Comparison of ENCODE assay signal across 15 mouse cellular contexts in genomic region chr19:31975882-31976281, GRCm38 (mm10).
DNase-seq lines count a peak whose midpoint lies in the region; ATAC-seq lines count a peak whose summit lies in the region.
"Had no signal": no experiment of that assay in that cellular context is flagged by ENCODE, and none has a peak within 500 bp of the region (broad histone marks: within the 10 kb centered on the region; RNA-seq: fewer than 3 reads in every experiment).

No protein-coding gene starts in this region.

- H3K4me2 ChIP-seq in kidney, embryonic 15.5 days = no peak overlapping the region
- H3K4me2 ChIP-seq in intestine, embryonic 15.5 days (replicated peaks) = no peak overlapping the region
- H3K4me2 ChIP-seq: embryonic facial prominence, embryonic 13.5 days; forebrain, embryonic 13.5 days had no signal

- peak; percentile 82 for ATAC-seq in kidney, embryonic 15.5 days (replicated peaks; ENCODE audit: low FRiP score)
- peak; percentile 76 for ATAC-seq in CD4-positive, CD25-positive, alpha-beta regulatory T cell, adult 4 months
- ATAC-seq in inflammation-experienced regulatory T-cells, adult 6 months = peak; percentile 75
- no peak for ATAC-seq in intestine, embryonic 15.5 days
- ATAC-seq: forebrain, embryonic 13.5 days had no signal

- H3K36me3 ChIP-seq in kidney, embryonic 15.5 days = no peaks in the 10 kb centered on the region
- no peaks in the 10 kb centered on the region for H3K36me3 ChIP-seq in splenic B cell, adult 2 months (ENCODE audit: control insufficient read depth, insufficient read depth, low read length, poor library complexity, severe bottlenecking)
- H3K36me3 ChIP-seq in intestine, embryonic 15.5 days = no peaks in the 10 kb centered on the region
- H3K36me3 ChIP-seq: embryonic facial prominence, embryonic 13.5 days had no signal

- 0 out of 2 replicates have a peak, but pooled peaks cover 2% of the 10 kb centered on the region for H3K4me1 ChIP-seq in kidney, embryonic 15.5 days
- no peaks in the 10 kb centered on the region for H3K4me1 ChIP-seq in intestine, embryonic 15.5 days (replicated peaks)
- H3K4me1 ChIP-seq: embryonic facial prominence, embryonic 13.5 days; forebrain, embryonic 13.5 days had no signal

- no peak overlapping the region for H3K27ac ChIP-seq in kidney, embryonic 15.5 days
- H3K27ac ChIP-seq in intestine, embryonic 15.5 days = no peak overlapping the region
- H3K27ac ChIP-seq: embryonic facial prominence, embryonic 13.5 days; forebrain, embryonic 13.5 days had no signal

- no peaks in the 10 kb centered on the region for H3K9me3 ChIP-seq in kidney, embryonic 15.5 days (replicated peaks)
- no peaks in the 10 kb centered on the region for H3K9me3 ChIP-seq in intestine, embryonic 15.5 days
- H3K9me3 ChIP-seq: embryonic facial prominence, embryonic 13.5 days; forebrain, embryonic 13.5 days had no signal

- no peak for DNase-seq in kidney, adult 11 months
- peak; percentile 42 for DNase-seq in splenic B cell, adult 2 months (ENCODE audit: low read depth, low spot score)
- no peak for DNase-seq in adrenal gland, adult 8-10 months
- no peak for DNase-seq in left cerebral cortex, adult 18-20 months (ENCODE audit: low spot score in 2 of 2)
- DNase-seq: cerebellum, adult 11-12 months; left cerebral cortex, postnatal 4 days; lung, adult 18-20 months; midbrain, embryonic 14.5 days; spleen, adult 18-20 months had no signal

- WGBS in kidney, embryonic 15.5 days = 64% methylated on average over 2 of the region's 2 CpGs
- WGBS in intestine, embryonic 15.5 days = 70% methylated on average over 2 of the region's 2 CpGs

- H3K27me3 ChIP-seq in kidney, embryonic 15.5 days = no peaks in the 10 kb centered on the region; the same call in 1 of the 2 replicates
- H3K27me3 ChIP-seq in splenic B cell, adult 2 months (ENCODE audit: control insufficient read depth, insufficient read depth, low read length, poor library complexity, severe bottlenecking) = no peaks in the 10 kb centered on the region
- no peaks in the 10 kb centered on the region for H3K27me3 ChIP-seq in intestine, embryonic 15.5 days (replicated peaks)
- H3K27me3 ChIP-seq: forebrain, embryonic 13.5 days had no signal

- H3K4me3 ChIP-seq in kidney, embryonic 15.5 days (replicated peaks) = no peak overlapping the region
- H3K4me3 ChIP-seq in intestine, embryonic 15.5 days (replicated peaks) = no peak overlapping the region
- H3K4me3 ChIP-seq: embryonic facial prominence, embryonic 13.5 days; forebrain, embryonic 13.5 days had no signal

- H3K9ac ChIP-seq in kidney, embryonic 15.5 days = no peak overlapping the region
- no peak overlapping the region for H3K9ac ChIP-seq in intestine, embryonic 15.5 days
- H3K9ac ChIP-seq: embryonic facial prominence, embryonic 13.5 days; forebrain, embryonic 13.5 days had no signal
